Mouse (Mus musculus): ENCODE measurements around the gene S1pr3.

Gene S1pr3

GRCm38 (mm10) chr13:51408519-51409001, at the start of gene S1pr3:
S1pr3 (plus strand) TSS chr13:51408639.
- peak; percentile 88 for DNase-seq (ENCODE audit: low spot score)

- no peak for DNase-seq (ENCODE audit: low spot score)
Observed at GRCm38 (mm10) chr13:51360441-51360962, 47.9 kb upstream of the S1pr3 start.

GRCm38 (mm10) chr13:51363390-51363789, 45.0 kb upstream of the S1pr3 start:
- no peak for DNase-seq (ENCODE audit: low spot score)

- no peak for DNase-seq (ENCODE audit: low spot score)
Observed at GRCm38 (mm10) chr13:51363985-51364384, 44.5 kb upstream of the S1pr3 start.

GRCm38 (mm10) chr13:51365191-51365590, 43.2 kb upstream of the S1pr3 start:
- no peak for DNase-seq (ENCODE audit: low spot score)

- no peak for DNase-seq (ENCODE audit: low spot score)
Observed at GRCm38 (mm10) chr13:51368346-51368745, 40.1 kb upstream of the S1pr3 start.

- no peak for DNase-seq (ENCODE audit: low spot score)
Observed at GRCm38 (mm10) chr13:51369354-51369753, 39.1 kb upstream of the S1pr3 start.

- DNase-seq (ENCODE audit: low spot score), result no peak
Observed at GRCm38 (mm10) chr13:51373086-51373485, 35.4 kb upstream of the S1pr3 start.

GRCm38 (mm10) chr13:51374026-51374807, 34.2 kb upstream of the S1pr3 start:
- no peak for DNase-seq (ENCODE audit: low spot score)

- DNase-seq (ENCODE audit: low spot score), result peak; percentile 56
Observed at GRCm38 (mm10) chr13:51378126-51378525, 30.3 kb upstream of the S1pr3 start.

GRCm38 (mm10) chr13:51379596-51379995, 28.8 kb upstream of the S1pr3 start:
- DNase-seq (ENCODE audit: low spot score), result peak; percentile 91

GRCm38 (mm10) chr13:51381498-51381897, 26.9 kb upstream of the S1pr3 start:
- no peak for DNase-seq (ENCODE audit: low spot score)

GRCm38 (mm10) chr13:51384899-51385298, 23.5 kb upstream of the S1pr3 start:
- DNase-seq (ENCODE audit: low spot score), result no peak

- DNase-seq (ENCODE audit: low spot score), result no peak
Observed at GRCm38 (mm10) chr13:51387908-51388307, 20.5 kb upstream of the S1pr3 start.

GRCm38 (mm10) chr13:51390398-51390797, 18.0 kb upstream of the S1pr3 start:
- DNase-seq (ENCODE audit: low spot score), result peak; percentile 35

- no peak for DNase-seq (ENCODE audit: low spot score)
Observed at GRCm38 (mm10) chr13:51391359-51391916, 17.0 kb upstream of the S1pr3 start.

GRCm38 (mm10) chr13:51392256-51392655, 16.2 kb upstream of the S1pr3 start:
- DNase-seq (ENCODE audit: low spot score), result no peak

- no peak for DNase-seq (ENCODE audit: low spot score)
Observed at GRCm38 (mm10) chr13:51397861-51398260, 10.6 kb upstream of the S1pr3 start.

- no peak for DNase-seq (ENCODE audit: low spot score)
Observed at GRCm38 (mm10) chr13:51399562-51399961, 8.9 kb upstream of the S1pr3 start.

- no peak for DNase-seq (ENCODE audit: low spot score)
Observed at GRCm38 (mm10) chr13:51400186-51400719, 8.2 kb upstream of the S1pr3 start.

- peak; percentile 78 for DNase-seq (ENCODE audit: low spot score)
Observed at GRCm38 (mm10) chr13:51400736-51401501, 7.5 kb upstream of the S1pr3 start.

- DNase-seq (ENCODE audit: low spot score), result no peak
Observed at GRCm38 (mm10) chr13:51404566-51404965, 3.9 kb upstream of the S1pr3 start.
